Mouse (Mus musculus) spleen, adult 12 weeks (tissue): Measurements from ENCODE around the gene Sardh.

Experiments
- DNase-seq: peaks from one replicate; pipeline ENCODE4 v3.0.0; 2022; ENCODE audit warnings: low spot score

Sardh gene

DNA sequence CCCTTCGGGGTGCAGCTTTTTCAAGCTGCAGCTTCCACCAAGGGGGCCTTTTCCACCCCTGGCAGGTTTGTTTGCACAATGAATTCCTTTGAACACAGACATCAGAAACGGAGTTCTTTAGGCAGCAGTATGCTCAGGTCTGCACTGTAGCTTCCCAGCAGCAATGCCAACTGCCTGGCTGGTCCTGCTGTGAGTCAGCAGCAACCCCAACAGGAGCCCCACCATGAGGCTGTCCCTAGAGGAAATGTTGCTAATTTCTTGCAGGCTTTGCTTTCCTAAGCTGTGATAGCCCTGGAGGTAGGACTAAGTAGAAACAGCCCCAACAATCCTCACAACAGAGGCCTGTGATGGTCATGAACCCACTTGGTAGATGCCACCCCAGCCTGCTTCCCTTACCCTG is 81.1 kb downstream of the Sardh start:
- no peak for DNase-seq

DNA sequence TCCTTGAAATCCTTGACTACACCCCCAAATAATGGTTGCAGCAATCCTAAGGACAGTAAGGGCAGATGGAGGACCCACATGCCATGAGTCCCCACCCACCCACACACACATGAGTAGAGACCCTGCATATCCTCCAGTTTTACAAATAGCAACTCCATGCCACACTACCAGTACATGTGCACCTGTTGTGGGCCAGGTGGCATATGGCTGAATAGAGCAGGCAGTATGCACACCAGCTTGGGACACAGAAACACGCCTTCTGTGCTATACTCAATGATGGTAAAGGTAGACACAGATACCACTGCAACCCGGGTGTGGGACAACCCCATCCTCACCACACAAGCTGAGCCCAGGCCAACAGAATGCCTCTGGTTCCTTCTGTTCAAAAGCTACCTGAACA is 82.1 kb downstream of the Sardh start:
- no peak for DNase-seq

DNA sequence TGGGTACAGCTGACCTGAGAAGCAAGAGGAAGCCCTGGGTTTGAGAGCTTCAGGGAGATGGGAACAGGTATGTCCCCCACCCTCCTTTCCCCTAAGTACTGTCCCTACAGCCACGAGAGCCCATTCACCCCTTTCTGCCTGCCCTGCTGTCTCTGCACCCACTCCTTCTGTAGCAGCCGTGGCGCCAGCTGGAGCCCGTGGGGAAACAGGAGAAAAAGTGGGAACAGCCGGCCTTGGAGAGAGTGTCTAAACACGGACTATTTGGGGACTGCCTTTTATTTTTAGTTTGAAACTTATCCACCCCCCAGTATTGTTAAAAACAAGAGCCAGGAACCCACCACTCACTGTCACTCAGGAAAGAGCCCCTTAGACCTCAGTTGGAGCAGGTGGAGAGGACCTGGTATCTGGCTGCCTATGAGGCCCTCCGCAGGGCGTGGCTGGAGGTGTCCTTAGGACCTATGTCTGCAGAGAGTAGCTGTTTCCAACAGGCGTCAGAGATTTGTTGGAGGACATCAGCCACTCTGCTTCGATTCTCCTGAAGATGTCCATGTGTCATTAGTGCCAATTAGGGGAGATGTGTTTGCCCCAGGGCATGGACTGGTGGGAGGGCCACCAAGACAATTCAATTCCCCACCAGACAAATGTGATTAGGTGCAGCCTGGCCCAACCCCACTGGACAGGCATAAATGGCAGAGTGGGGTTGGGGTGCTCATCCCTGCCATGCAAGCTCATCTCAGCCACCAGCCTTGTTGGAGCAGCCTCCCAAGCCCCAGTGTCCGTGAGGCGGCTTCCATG is 83.1 kb downstream of the Sardh start, which contains the start of gene Dbh:
Gene Dbh (plus strand): TSS at position 438 of the 795 bp plus-strand sequence.
- DNase-seq, result no peak

DNA sequence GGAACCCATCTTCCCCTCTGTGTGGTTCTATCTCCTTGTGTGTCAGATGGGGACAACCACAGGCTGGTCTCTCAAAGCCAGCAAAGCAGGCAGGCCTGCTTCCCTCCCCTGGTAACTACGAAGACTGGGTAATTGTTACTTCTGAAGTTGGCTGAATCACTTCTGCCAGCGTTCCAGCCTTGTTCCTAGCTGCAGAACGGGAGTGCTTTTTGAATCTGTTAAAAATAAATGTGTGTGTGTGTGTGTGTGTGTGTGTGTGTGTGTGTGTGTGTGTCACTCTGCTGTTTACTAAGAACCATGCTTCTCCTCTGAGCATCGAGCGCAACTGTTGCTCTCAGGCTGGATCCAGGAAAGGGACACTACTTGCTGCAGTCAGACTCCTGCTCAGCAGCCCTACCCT is 84.3 kb downstream of the Sardh start:
- DNase-seq, result no peak

DNA sequence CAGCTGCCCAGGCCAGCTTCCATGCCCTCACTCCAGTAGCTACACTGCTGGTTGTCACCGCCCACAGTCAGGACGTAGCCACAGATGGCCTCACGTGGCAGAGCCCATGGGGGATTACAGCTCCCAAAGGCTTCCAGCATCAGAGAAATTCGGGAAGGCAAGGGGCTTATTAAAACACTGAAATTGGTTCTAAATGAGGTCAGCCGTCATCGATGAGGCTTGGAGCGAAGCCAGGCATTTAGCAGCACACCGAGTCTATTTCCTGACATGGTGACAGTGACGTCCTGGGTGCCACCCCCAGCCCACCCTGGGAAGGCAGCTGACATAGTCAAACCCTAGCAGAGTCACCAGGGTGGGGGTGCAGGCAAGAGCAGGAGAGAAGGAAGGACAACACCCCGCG is 85.5 kb downstream of the Sardh start:
- no peak for DNase-seq

DNA sequence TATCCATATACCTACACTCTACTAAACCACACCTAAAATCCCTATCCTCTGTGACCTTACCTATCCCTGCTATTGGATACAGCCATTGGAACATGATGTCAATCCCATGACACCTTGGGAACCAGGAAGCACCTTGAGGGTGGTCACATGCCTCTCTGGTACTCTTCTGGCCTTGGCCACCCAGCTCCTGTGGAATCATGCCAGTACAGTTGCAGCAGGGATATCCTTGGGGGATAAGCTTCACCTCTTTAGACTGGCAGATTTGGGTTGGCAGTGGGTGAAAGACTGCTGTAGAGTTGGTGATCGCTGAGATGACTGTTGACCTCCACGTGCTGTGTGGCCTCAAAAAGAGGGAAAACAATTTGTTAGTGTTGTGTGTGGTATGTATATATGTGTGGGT is 86.6 kb downstream of the Sardh start:
- DNase-seq, result no peak

DNA sequence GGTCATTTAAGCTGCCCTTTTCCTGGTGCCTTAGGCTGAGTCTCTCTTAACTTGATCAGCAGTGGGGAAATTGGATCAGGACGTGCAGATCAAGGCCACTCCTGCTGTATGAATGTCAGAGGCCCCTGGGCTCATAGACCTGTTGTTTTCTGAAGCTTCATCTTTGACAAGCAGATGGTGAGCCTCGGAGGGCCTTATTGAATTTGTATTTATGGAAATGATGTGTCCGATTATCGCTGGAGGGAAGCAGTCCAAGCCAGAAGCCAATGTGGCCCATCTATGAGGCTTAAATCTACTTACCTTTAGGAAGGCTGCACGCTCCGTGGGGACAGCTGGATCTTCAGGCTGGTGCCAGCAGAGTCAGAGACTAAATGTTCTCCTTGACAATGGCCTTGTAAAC is 91.5 kb downstream of the Sardh start:
- DNase-seq, result no peak

DNA sequence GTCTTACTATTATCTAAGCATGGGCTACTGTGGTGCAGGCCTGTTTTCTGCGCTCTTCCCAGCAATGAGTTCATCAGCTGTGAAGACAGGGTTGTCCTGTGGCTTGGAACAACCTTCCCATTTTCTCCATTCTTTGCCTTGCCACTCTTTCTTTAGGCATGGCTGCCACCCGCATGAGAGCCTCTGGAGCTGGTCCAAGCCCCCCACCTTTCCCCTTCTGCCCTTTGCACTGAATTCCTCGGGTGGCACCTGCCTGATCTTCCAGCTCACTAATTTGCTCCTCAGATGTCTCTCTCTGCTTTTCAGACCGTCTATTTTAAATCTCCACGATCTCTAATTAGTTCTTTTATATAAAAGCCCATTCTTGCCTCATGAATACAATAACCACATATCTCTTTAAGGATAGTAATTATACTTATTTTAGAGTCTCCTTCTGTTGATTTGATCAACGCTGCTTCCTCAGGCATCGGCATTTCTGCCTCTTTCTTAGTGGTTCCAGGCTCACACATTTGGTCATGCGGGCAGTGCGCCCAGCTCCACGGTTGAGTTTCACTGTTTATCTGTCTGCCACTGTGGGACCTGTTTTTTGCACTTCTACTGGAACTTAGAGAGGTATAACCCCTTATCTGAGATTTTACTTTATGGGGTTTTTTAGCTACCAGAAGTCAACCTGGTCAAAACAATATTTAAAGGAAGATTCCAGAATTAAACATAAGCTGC is 93.5 kb downstream of the Sardh start:
- DNase-seq, result no peak

DNA sequence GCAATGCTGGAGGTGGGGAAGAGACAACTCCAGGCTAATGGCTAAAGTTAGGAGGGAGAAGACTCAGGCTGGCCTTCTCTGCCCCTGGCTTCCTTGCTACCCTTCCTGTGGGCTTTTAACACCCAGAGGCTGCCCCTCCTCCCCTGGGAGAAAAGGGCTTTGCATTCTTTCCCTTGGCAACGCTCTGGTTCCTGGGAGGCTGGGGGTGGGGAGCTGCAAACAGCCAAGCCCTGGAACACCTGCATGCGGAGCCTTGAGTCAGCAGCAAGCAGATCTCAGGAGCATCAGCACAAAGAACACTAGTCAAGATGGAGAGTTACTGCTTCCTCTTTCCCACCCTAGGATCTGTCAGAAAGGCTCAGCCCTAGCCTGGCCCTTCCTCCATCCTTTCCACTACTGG is 98.7 kb downstream of the Sardh start:
- no peak for DNase-seq

DNA sequence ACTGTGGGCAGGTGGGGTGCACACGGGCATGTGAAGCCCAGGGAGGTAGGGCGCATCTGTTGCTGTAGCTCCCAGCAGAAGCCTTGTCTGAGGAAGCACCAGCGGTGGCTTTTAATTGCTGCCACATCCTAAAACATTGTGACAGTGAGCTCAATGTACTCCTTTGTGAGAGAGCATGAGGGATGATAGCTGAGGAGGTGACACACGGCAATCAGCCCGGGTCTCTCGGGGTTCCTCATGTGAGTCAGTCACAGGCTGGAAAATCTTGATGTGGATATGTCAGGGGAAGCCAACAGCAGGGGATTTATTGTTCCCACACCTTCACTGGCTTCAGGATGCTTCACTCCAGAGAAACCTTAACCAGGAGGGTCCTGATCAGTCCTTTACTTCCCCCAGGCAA is 101.3 kb downstream of the Sardh start:
- DNase-seq, result no peak

DNA sequence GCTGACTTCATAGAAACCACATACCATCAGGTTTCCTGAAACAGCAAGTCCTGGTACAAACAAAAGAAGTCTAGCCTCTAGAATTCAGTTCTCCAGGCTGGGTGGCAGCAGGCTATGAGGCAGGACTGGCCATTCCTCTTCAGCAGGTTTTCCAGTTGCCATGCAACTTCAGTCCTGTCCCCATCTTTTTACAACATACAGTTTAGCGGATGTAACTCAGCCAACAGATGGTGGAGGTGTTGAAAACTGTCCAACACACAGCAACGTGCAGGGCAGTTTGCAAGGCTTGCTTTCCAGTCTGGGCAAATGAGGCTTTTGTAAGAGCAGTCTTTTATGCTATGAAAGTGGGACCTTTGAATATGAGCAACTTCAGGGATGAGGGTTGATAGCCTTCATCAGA is 103.2 kb downstream of the Sardh start:
- no peak for DNase-seq

DNA sequence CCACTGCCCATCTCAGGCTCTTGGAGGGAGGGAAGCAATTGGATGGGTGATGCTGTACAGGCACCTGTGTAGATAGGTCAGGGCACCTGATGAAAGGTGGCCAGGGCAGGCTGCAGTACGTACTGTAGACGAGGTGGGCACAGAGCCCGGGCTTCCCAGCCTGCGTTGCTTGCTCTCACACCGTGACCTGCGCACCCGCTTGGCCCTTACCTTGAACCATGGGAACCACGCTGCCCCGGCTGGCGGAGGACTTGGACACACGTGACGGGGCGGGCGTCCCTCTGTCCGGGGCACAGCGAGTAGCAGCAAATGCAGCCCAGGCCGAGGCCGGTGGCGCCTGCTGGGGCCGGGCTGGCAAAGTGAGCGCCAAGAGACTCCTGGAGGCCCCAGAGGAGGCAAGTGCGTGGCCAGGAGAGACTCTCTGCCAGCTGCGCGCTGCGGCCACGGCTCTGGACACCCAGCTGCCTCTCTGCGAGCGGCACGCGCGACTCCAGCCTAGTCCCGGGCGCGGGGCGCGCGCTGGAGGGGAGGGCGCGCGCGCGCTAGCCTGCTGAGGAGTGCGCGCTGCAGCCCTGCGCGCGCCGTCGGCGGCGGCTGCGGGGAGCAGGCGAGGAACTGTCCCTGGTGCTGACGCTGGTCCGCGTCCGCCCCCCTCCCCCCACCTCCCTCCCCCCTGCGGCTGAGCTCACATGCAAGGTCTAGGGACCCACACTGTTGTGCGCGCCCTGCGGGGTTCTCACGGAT is 106.0 kb downstream of the Sardh start, which contains the start of gene Fam163b:
Gene Fam163b (minus strand): TSS at position 542 of the 744 bp plus-strand sequence.
- DNase-seq, result no peak
